Mouse (Mus musculus) forebrain, embryonic 14.5 days (tissue): ENCODE data around the gene Casz1. TPM values are rescaled to one million over a fixed set of nuclear protein-coding genes. Genes with fewer than 3 reads are reported as not detected.

ENCODE experiments used
- ATAC-seq: fragments of 200-750 bp; cut with Nextera tagmentation; 2 replicates; pipeline ENCODE4 v1.8.0; 2017; ENCODE audit warnings: mild to moderate bottlenecking, moderate library complexity
- DNase-seq: peaks from one replicate; pipeline ENCODE4 v3.0.0-alpha.2; 2015; ENCODE audit warnings: low spot score
- H3K27ac ChIP-seq: fragments of 300-500 bp; sonication (generic); 2 replicates; pipeline ENCODE4 v1.5.1; 2014; ENCODE audit warnings: low read depth, mild to moderate bottlenecking, control low read depth, low read length, moderate library complexity
- H3K27me3 ChIP-seq: fragments of 300-500 bp; sonication (generic); replicated peaks from 2 replicates; pipeline ENCODE4 v1.6.1; 2014; ENCODE audit warnings: low read length, control low read depth, mixed read lengths; ENCODE audit not compliant: control insufficient read depth, insufficient read depth
- H3K36me3 ChIP-seq: fragments of 300-500 bp; sonication (generic); 2 replicates; pipeline ENCODE4 v1.6.1; 2014; ENCODE audit warnings: low read length, control low read depth; ENCODE audit not compliant: control insufficient read depth, insufficient read depth
- H3K4me1 ChIP-seq: fragments of 300-500 bp; sonication (generic); 2 replicates; pipeline ENCODE4 v1.6.1; 2014; ENCODE audit warnings: antibody characterized with exemption, low read length, control low read depth; ENCODE audit not compliant: control insufficient read depth, insufficient read depth
- H3K4me2 ChIP-seq: fragments of 300-500 bp; sonication (generic); 2 replicates; pipeline ENCODE4 v1.6.1; 2014; ENCODE audit warnings: mild to moderate bottlenecking, control low read depth, low read length
- H3K4me3 ChIP-seq: fragments of 300-500 bp; sonication (generic); 2 replicates; pipeline ENCODE4 v1.5.1; 2014; ENCODE audit warnings: low read depth, low read length, control low read depth
- H3K9ac ChIP-seq: fragments of 300-500 bp; sonication (generic); 2 replicates; pipeline ENCODE4 v1.6.1; 2014; ENCODE audit warnings: mild to moderate bottlenecking, low read length, control low read depth, moderate library complexity
- H3K9me3 ChIP-seq: fragments of 300-500 bp; sonication (generic); replicated peaks from 2 replicates; pipeline ENCODE4 v1.6.1; 2016; ENCODE audit warnings: low read length, control low read depth, mixed read lengths; ENCODE audit not compliant: control insufficient read depth
- WGBS: fragments of 180-500 bp; shearing (Covaris S2); extraction: QIAGEN DNeasy Blood & Tissue Kit; methylation state at CpG from one replicate; pipeline ENCODE4 v1.1.7; 2014; 5-methylcytosine and 5-hydroxymethylcytosine counted together
- polyA plus RNA-seq: library from polyadenylated mRNA; unstranded; fragments of >200 nt; fragmentation: Nextera tagmentation; extraction: Ambion mirVana; gene quantifications from 2 replicates; pipeline ENCODE4 v1.2.1, GENCODE M21; 2014

Gene Casz1
- polyA plus RNA-seq, 1 experiment from 2014 or later, result 0.57 TPM

- ATAC-seq, result no peak
- H3K4me2 ChIP-seq, result no peak overlapping the region
- H3K9me3 ChIP-seq, result no peaks in the 10 kb centered on the region
- no peak overlapping the region for H3K27ac ChIP-seq
- peaks cover 20% of the 10 kb centered on the region for H3K4me1 ChIP-seq
- H3K4me3 ChIP-seq, result no peak overlapping the region
- H3K36me3 ChIP-seq, result no peaks in the 10 kb centered on the region
- H3K27me3 ChIP-seq, result 0 out of 2 replicates have a peak, but pooled peaks cover 9% of the 10 kb centered on the region
- DNase-seq, result no peak
- 77% methylated on average over 5 of the region's 5 CpGs for WGBS
- H3K9ac ChIP-seq, result no peak overlapping the region
These were observed 77.6 kb downstream of the Casz1 start for GRCm38 (mm10) chr4:148881838-148882237.

GRCm38 (mm10) chr4:148882360-148882929 is 78.2 kb downstream of the Casz1 start:
- H3K36me3 ChIP-seq, result no peaks in the 10 kb centered on the region
- no peak overlapping the region for H3K4me2 ChIP-seq
- 0 out of 2 replicates have a peak, but pooled peaks cover 9% of the 10 kb centered on the region for H3K27me3 ChIP-seq
- H3K4me1 ChIP-seq, result peaks cover 20% of the 10 kb centered on the region
- DNase-seq (no peak), ATAC-seq (no peak)
- H3K4me3 ChIP-seq, result no peak overlapping the region
- no peaks in the 10 kb centered on the region for H3K9me3 ChIP-seq
- H3K9ac ChIP-seq, result no peak overlapping the region
- whole genome bisulfite sequencing, result 23% methylated on average over 17 of the region's 17 CpGs
- no peak overlapping the region for H3K27ac ChIP-seq

- 90% methylated on average over 14 of the region's 14 CpGs for WGBS
- Histone ChIP-seq H3K27ac (no peak overlapping the region), H3K27me3 (0 out of 2 replicates have a peak, but pooled peaks cover 9% of the 10 kb centered on the region), H3K4me3 (no peak overlapping the region), H3K9ac (no peak overlapping the region), H3K9me3 (no peaks in the 10 kb centered on the region), H3K4me1 (peaks cover 22% of the 10 kb centered on the region), H3K4me2 (no peak overlapping the region), H3K36me3 (no peaks in the 10 kb centered on the region)
- DNase-seq, result no peak
- no peak for ATAC-seq
These were observed 80.4 kb downstream of the Casz1 start for GRCm38 (mm10) chr4:148884596-148884995.

GRCm38 (mm10) chr4:148885401-148885800 is 81.2 kb downstream of the Casz1 start:
- peak overlapping the region; percentile 53; the same call in 1 of the 2 replicates for H3K27ac ChIP-seq
- peak overlapping the region; percentile 22; the same call in 1 of the 2 replicates for H3K9ac ChIP-seq
- 0 out of 2 replicates have a peak, but pooled peaks cover 6% of the 10 kb centered on the region for H3K27me3 ChIP-seq
- no peaks in the 10 kb centered on the region for H3K9me3 ChIP-seq
- no peak overlapping the region for H3K4me3 ChIP-seq
- peak; percentile 52 for DNase-seq
- H3K36me3 ChIP-seq, result no peaks in the 10 kb centered on the region
- ATAC-seq, result peak; percentile 58
- 5% methylated on average over 10 of the region's 10 CpGs for WGBS
- H3K4me2 ChIP-seq, result peak overlapping the region; percentile 20; the same call in 1 of the 2 replicates
- peaks cover 22% of the 10 kb centered on the region for H3K4me1 ChIP-seq

GRCm38 (mm10) chr4:148885921-148886540 is 81.8 kb downstream of the Casz1 start:
- no peaks in the 10 kb centered on the region for H3K36me3 ChIP-seq
- DNase-seq (peak; percentile 68), ATAC-seq (peak; percentile 56)
- no peak overlapping the region for H3K9ac ChIP-seq
- peak overlapping the region; percentile 15; the same call in 1 of the 2 replicates for H3K27ac ChIP-seq
- no peak overlapping the region for H3K4me2 ChIP-seq
- H3K4me3 ChIP-seq, result no peak overlapping the region
- 23% methylated on average over 9 of the region's 9 CpGs for WGBS
- 0 out of 2 replicates have a peak, but pooled peaks cover 6% of the 10 kb centered on the region for H3K27me3 ChIP-seq
- H3K4me1 ChIP-seq, result peaks cover 23% of the 10 kb centered on the region
- H3K9me3 ChIP-seq, result no peaks in the 10 kb centered on the region

- Histone ChIP-seq H3K4me2 (no peak overlapping the region), H3K36me3 (no peaks in the 10 kb centered on the region), H3K27ac (no peak overlapping the region), H3K27me3 (no peaks in the 10 kb centered on the region), H3K9ac (no peak overlapping the region), H3K4me3 (no peak overlapping the region), H3K4me1 (peaks cover 23% of the 10 kb centered on the region), H3K9me3 (no peaks in the 10 kb centered on the region)
- DNase-seq, result no peak
- no peak for ATAC-seq
- 9% methylated on average over 8 of the region's 8 CpGs for WGBS
These were observed 84.0 kb downstream of the Casz1 start for GRCm38 (mm10) chr4:148888229-148888628.

- 65% methylated on average over 6 of the region's 6 CpGs for WGBS
- ATAC-seq, result no peak
- DNase-seq, result no peak
These were observed 84.8 kb downstream of the Casz1 start for GRCm38 (mm10) chr4:148889011-148889410.

GRCm38 (mm10) chr4:148890442-148890841 is 86.2 kb downstream of the Casz1 start:
- no peak for ATAC-seq
- Histone ChIP-seq H3K9me3 (no peaks in the 10 kb centered on the region), H3K27me3 (no peaks in the 10 kb centered on the region), H3K4me3 (no peak overlapping the region; the same call in 1 of the 2 replicates), H3K9ac (peak overlapping the region; percentile 62), H3K4me2 (peak overlapping the region; percentile 60), H3K4me1 (peaks cover 25% of the 10 kb centered on the region), H3K27ac (peak overlapping the region; percentile 41; the same call in 1 of the 2 replicates), H3K36me3 (no peaks in the 10 kb centered on the region)
- DNase-seq, result no peak
- WGBS, result 63% methylated on average over 8 of the region's 8 CpGs

More at GRCm38 (mm10) chr4:148889011-148889410, 84.8 kb downstream of the Casz1 start:
- H3K9me3 ChIP-seq, result no peaks in the 10 kb centered on the region
- no peak overlapping the region for H3K4me3 ChIP-seq
- H3K36me3 ChIP-seq, result no peaks in the 10 kb centered on the region
- H3K27ac ChIP-seq, result no peak overlapping the region
- no peaks in the 10 kb centered on the region for H3K27me3 ChIP-seq
- H3K4me1 ChIP-seq, result peaks cover 23% of the 10 kb centered on the region
- H3K9ac ChIP-seq, result no peak overlapping the region
- no peak overlapping the region for H3K4me2 ChIP-seq
